Mouse (Mus musculus) stomach, postnatal 0 days (tissue): ENCODE results near the gene Sh2d3c. TPM values are rescaled to one million over a fixed set of nuclear protein-coding genes. Genes with fewer than 3 reads are reported as not detected.

Experiments
- ATAC-seq: fragments of 200-750 bp; cut with Nextera tagmentation; 2 replicates; pipeline ENCODE4 v1.8.0; 2017; ENCODE audit not compliant: low FRiP score, low TSS enrichment
- DNase-seq: peaks from one replicate; pipeline ENCODE4 v3.0.0-alpha.2; 2016; ENCODE audit warnings: low spot score
- H3K27ac ChIP-seq: fragments of 300-500 bp; sonication (generic); replicated peaks from 2 replicates; pipeline ENCODE4 v1.5.1; 2014; ENCODE audit warnings: mild to moderate bottlenecking, control low read depth
- H3K27me3 ChIP-seq: fragments of 300-500 bp; sonication (generic); 2 replicates; pipeline ENCODE4 v1.6.1; 2014; ENCODE audit warnings: low read length; ENCODE audit not compliant: control insufficient read depth, insufficient read depth
- H3K36me3 ChIP-seq: fragments of 300-500 bp; sonication (generic); 2 replicates; pipeline ENCODE4 v1.6.1; 2014; ENCODE audit warnings: low read length, mixed read lengths; ENCODE audit not compliant: control insufficient read depth, insufficient read depth
- H3K4me1 ChIP-seq: fragments of 300-500 bp; sonication (generic); replicated peaks from 2 replicates; pipeline ENCODE4 v1.6.1; 2014; ENCODE audit warnings: antibody characterized with exemption; ENCODE audit not compliant: control insufficient read depth, insufficient read depth
- H3K4me2 ChIP-seq: fragments of 300-500 bp; sonication (generic); replicated peaks from 2 replicates; pipeline ENCODE4 v1.6.1; 2014; ENCODE audit warnings: low read depth, mild to moderate bottlenecking, control low read depth, moderate library complexity
- H3K4me3 ChIP-seq: fragments of 300-500 bp; sonication (generic); 2 replicates; pipeline ENCODE4 v1.5.1; 2014; ENCODE audit warnings: low read depth, low read length, control low read depth
- H3K9ac ChIP-seq: fragments of 300-500 bp; sonication (generic); 2 replicates; pipeline ENCODE4 v1.6.1; 2014; ENCODE audit warnings: mild to moderate bottlenecking, low read length, control low read depth, mixed read lengths
- H3K9me3 ChIP-seq: fragments of 300-500 bp; sonication (generic); 2 replicates; pipeline ENCODE4 v1.6.1; 2016; ENCODE audit warnings: low read length; ENCODE audit not compliant: control insufficient read depth
- CTCF ChIP-seq: IDR thresholded peaks from 2 replicates; pipeline ENCODE4 v1.5.1; 2016; ENCODE audit warnings: antibody characterized with exemption, low read depth, mild to moderate bottlenecking, moderate library complexity
- EP300 ChIP-seq: optimal IDR thresholded peaks from 2 replicates; pipeline ENCODE3; 2016; ENCODE audit warnings: antibody characterized with exemption
- WGBS: fragments of 180-500 bp; shearing (Covaris S2); extraction: QIAGEN DNeasy Blood & Tissue Kit; methylation state at CpG from one replicate; pipeline ENCODE4 v1.1.7; 2014; 5-methylcytosine and 5-hydroxymethylcytosine counted together
- polyA plus RNA-seq: library from polyadenylated mRNA; unstranded; fragments of >200 nt; fragmentation: Nextera tagmentation; extraction: Ambion mirVana; gene quantifications from 2 replicates; pipeline ENCODE4 v1.2.1, GENCODE M21; 2015

The Sh2d3c gene
- polyA plus RNA-seq, 1 experiment from 2014 or later: 7.7 TPM

GRCm38 (mm10) chr2:32692496-32692895, 28.4 kb upstream of the Sh2d3c start:
- Histone ChIP-seq H3K4me2 (peak overlapping the region; percentile 95; the same call in 1 of the 2 replicates), H3K27me3 (no peaks in the 10 kb centered on the region), H3K36me3 (peaks cover 4% of the 10 kb centered on the region; the same call in 1 of the 2 replicates), H3K9ac (no peak overlapping the region), H3K9me3 (no peaks in the 10 kb centered on the region), H3K4me1 (peaks cover 4% of the 10 kb centered on the region), H3K4me3 (no peak overlapping the region), H3K27ac (no peak overlapping the region)
- no peak for ATAC-seq
- no peak for TF ChIP-seq CTCF
- TF ChIP-seq EP300: no peak
- WGBS: 89% methylated on average over 14 of the region's 14 CpGs
- no peak for DNase-seq

GRCm38 (mm10) chr2:32693282-32693681, 27.6 kb upstream of the Sh2d3c start:
- TF ChIP-seq EP300 (no peak), CTCF (no peak)
- 6% methylated on average over 7 of the region's 7 CpGs for WGBS
- Histone ChIP-seq H3K9ac (peak overlapping the region; percentile 87), H3K4me2 (peak overlapping the region; percentile 95), H3K27ac (peak overlapping the region; percentile 84), H3K9me3 (no peaks in the 10 kb centered on the region), H3K4me3 (peak overlapping the region; percentile 75), H3K4me1 (peaks cover 4% of the 10 kb centered on the region), H3K36me3 (no peaks in the 10 kb centered on the region; the same call in 1 of the 2 replicates), H3K27me3 (no peaks in the 10 kb centered on the region)
- no peak for ATAC-seq
- peak; percentile 44 for DNase-seq

- peak overlapping the region; percentile 95 for H3K4me2 ChIP-seq
- peak overlapping the region; percentile 75 for H3K4me3 ChIP-seq
- H3K27me3 ChIP-seq: no peaks in the 10 kb centered on the region
- H3K4me1 ChIP-seq: peaks cover 4% of the 10 kb centered on the region
- ATAC-seq (peak; percentile 97), DNase-seq (peak; percentile 97)
- under 1% methylated on average over 51 of the region's 51 CpGs for WGBS
- H3K9me3 ChIP-seq: no peaks in the 10 kb centered on the region
- H3K9ac ChIP-seq: peak overlapping the region; percentile 87
- H3K27ac ChIP-seq: peak overlapping the region; percentile 84
- peak; percentile 88 for TF ChIP-seq CTCF
- TF ChIP-seq EP300: no peak
- H3K36me3 ChIP-seq: no peaks in the 10 kb centered on the region; the same call in 1 of the 2 replicates
Measured at GRCm38 (mm10) chr2:32693823-32694411, 26.9 kb upstream of the Sh2d3c start.

- TF ChIP-seq EP300: no peak
- no peak for TF ChIP-seq CTCF
- WGBS: 82% methylated on average over 12 of the region's 12 CpGs
- no peak for ATAC-seq
Measured at GRCm38 (mm10) chr2:32694691-32695090, 26.2 kb upstream of the Sh2d3c start.

GRCm38 (mm10) chr2:32699680-32700079, 21.2 kb upstream of the Sh2d3c start:
- H3K9me3 ChIP-seq: no peaks in the 10 kb centered on the region
- ATAC-seq: 0 out of 2 replicates have a peak, but pooled peaks have one; percentile 14
- 87% methylated on average over 6 of the region's 6 CpGs for WGBS
- no peak overlapping the region for H3K27ac ChIP-seq
- H3K4me1 ChIP-seq: no peaks in the 10 kb centered on the region
- no peak for DNase-seq
- peaks cover 5% of the 10 kb centered on the region; the same call in 1 of the 2 replicates for H3K36me3 ChIP-seq
- H3K27me3 ChIP-seq: no peaks in the 10 kb centered on the region
- H3K9ac ChIP-seq: no peak overlapping the region
- no peak for TF ChIP-seq EP300
- TF ChIP-seq CTCF: no peak
- H3K4me3 ChIP-seq: no peak overlapping the region
- H3K4me2 ChIP-seq: no peak overlapping the region

More at GRCm38 (mm10) chr2:32694691-32695090, 26.2 kb upstream of the Sh2d3c start:
- peaks cover 4% of the 10 kb centered on the region for H3K4me1 ChIP-seq
- H3K9me3 ChIP-seq: no peaks in the 10 kb centered on the region
- no peaks in the 10 kb centered on the region; the same call in 1 of the 2 replicates for H3K36me3 ChIP-seq
- H3K9ac ChIP-seq: no peak overlapping the region; the same call in 1 of the 2 replicates
- H3K4me2 ChIP-seq: peak overlapping the region; percentile 95
- peak overlapping the region; percentile 75 for H3K4me3 ChIP-seq
- H3K27me3 ChIP-seq: no peaks in the 10 kb centered on the region
- peak overlapping the region; percentile 67; the same call in 1 of the 2 replicates for H3K27ac ChIP-seq
- DNase-seq: no peak

GRCm38 (mm10) chr2:32700966-32701743, 19.7 kb upstream of the Sh2d3c start:
- Histone ChIP-seq H3K4me3 (no peak overlapping the region), H3K9me3 (no peaks in the 10 kb centered on the region), H3K4me1 (no peaks in the 10 kb centered on the region), H3K9ac (no peak overlapping the region), H3K27me3 (no peaks in the 10 kb centered on the region), H3K4me2 (no peak overlapping the region), H3K27ac (no peak overlapping the region), H3K36me3 (peaks cover 8% of the 10 kb centered on the region; the same call in 1 of the 2 replicates)
- TF ChIP-seq EP300: no peak
- 74% methylated on average over 14 of the region's 14 CpGs for WGBS
- DNase-seq: no peak
- no peak for ATAC-seq
